Mouse (Mus musculus): Measurements from ENCODE around the gene Serac1. TPM values are rescaled to one million over a fixed set of nuclear protein-coding genes. Genes with fewer than 3 reads are reported as not detected.

Gene Serac1
- total RNA-seq, 2 experiments from 2014 or later = 4.1 to 5.1 TPM

Other genes with a start within 250 kb of the Serac1 start
- 10 to 100 TPM; 21.0 to 23.9 TPM for gene Snx9, start 238.4 kb downstream of the Serac1 start, total RNA-seq (2021)
- gene Synj2, start 138.5 kb downstream of the Serac1 start, total RNA-seq (2021) = 10 to 100 TPM; 28.9 to 44.4 TPM
- gene Gtf2h5, start within 50 bp of the Serac1 start, total RNA-seq (2021) = 10 to 100 TPM; 55.5 to 61.0 TPM
- 10 to 100 TPM; 90.0 to 98.1 TPM for gene Tulp4, start 26.7 kb upstream of the Serac1 start, total RNA-seq (2021)
- gene Tmem181a, start 177.1 kb upstream of the Serac1 start, total RNA-seq (2021) = 1 to 10 TPM; 5.9 to 6.1 TPM
- 1 to 10 TPM; 2.1 to 2.6 TPM for gene Dynlt1a, start 237.8 kb upstream of the Serac1 start, total RNA-seq (2021)

Data from gastrocnemius, postnatal 14 days (tissue).